In the genomic region with DNA sequence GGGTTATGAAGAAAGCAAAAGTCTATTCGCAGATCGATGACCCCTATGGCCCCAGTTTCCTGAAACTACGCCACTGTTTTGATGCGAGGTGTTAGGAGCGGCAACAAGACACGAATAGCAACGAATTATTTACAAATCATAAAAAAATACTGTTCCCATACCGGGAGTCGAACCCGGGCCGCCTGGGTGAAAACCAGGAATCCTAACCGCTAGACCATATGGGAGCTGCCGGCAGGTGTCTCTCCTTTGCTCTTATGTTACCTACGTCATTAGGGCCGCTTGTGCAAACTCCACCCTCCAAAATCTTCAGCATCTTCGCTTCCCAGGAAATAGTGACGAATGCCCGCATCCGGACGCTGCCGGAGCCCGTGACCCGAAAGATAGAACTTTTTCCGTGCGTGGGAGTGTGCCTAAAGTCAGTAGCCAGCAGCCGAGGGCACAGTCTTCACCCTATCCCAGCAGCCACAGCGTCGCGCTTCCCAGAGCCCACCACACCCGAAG, we compare ENCODE assay signal across 8 mouse cellular contexts. TPM values are rescaled to one million over a fixed set of nuclear protein-coding genes. Genes with fewer than 3 reads are reported as not detected.
DNase-seq lines count a peak whose midpoint lies in the region; ATAC-seq and TF ChIP-seq lines count a peak whose summit lies in the region.

No protein-coding gene starts in this region.

- no peak for TF ChIP-seq POLR2A in liver, adult 2 months (IDR thresholded peaks at IDR 0.05; ENCODE audit: extremely low read depth, insufficient read depth, low read length)

- H3K79me2 ChIP-seq in liver, adult 2 months (ENCODE audit: control insufficient read depth, insufficient read depth, low read length), result no peaks in the 10 kb centered on the region

- H3K9ac ChIP-seq in heart, embryonic 12.5 days, result peak overlapping the region; percentile 67
- peak overlapping the region; percentile 63 for H3K9ac ChIP-seq in kidney, postnatal 0 days (ENCODE audit: low read depth, low read length)
- H3K9ac ChIP-seq in liver, adult 2 months (ENCODE audit: low read depth, low read length), result peak overlapping the region; percentile 12; the same call in 1 of the 2 replicates

- ATAC-seq in heart, embryonic 12.5 days (ENCODE audit: insufficient number of reproducible peaks, low FRiP score), result peak; percentile 19
- ATAC-seq in kidney, postnatal 0 days (replicated peaks; ENCODE audit: low FRiP score, low read depth), result peak; percentile 3
- peak; percentile 11 for ATAC-seq in monocyte, adult 5-6 weeks (replicated peaks; ENCODE audit: insufficient number of reproducible peaks, low FRiP score, low TSS enrichment, poor library complexity, severe bottlenecking)

- peak overlapping the region; percentile 76 for H3K27ac ChIP-seq in heart, embryonic 12.5 days (ENCODE audit: poor library complexity, severe bottlenecking)
- peak overlapping the region; percentile 86 for H3K27ac ChIP-seq in kidney, postnatal 0 days
- peak overlapping the region; percentile 5; the same call in 1 of the 2 replicates for H3K27ac ChIP-seq in liver, adult 2 months (replicated peaks; ENCODE audit: insufficient read depth, low read depth, low read length)

- DNase-seq in CD4-positive helper T cell, adult 2 months (ENCODE audit: low read depth, low spot score), result peak; percentile 94
- DNase-seq in brain, embryonic 18.5 days (ENCODE audit: low read depth, low spot score), result peak; percentile 83
- peak; percentile 92 for DNase-seq in kidney, postnatal 0 days (ENCODE audit: low spot score)
- DNase-seq in liver, adult 2 months (ENCODE audit: extremely low read depth, low read depth, low spot score), result peak; percentile 79
- DNase-seq in spleen, postnatal 36 days (ENCODE audit: low spot score in 2 of 2), result peak; percentile 79 to 84

- peaks cover 28% of the 10 kb centered on the region for H3K9me3 ChIP-seq in erythroblast, embryonic 14.5 days (ENCODE audit: control insufficient read depth, low read length)
- H3K9me3 ChIP-seq in heart, embryonic 12.5 days (replicated peaks), result peaks cover 26% of the 10 kb centered on the region
- peaks cover 20% of the 10 kb centered on the region for H3K9me3 ChIP-seq in kidney, postnatal 0 days (replicated peaks; ENCODE audit: low read length)

- WGBS in heart, embryonic 12.5 days, result under 1% methylated on average over 30 of the region's 30 CpGs
- WGBS in kidney, postnatal 0 days, result under 1% methylated on average over 30 of the region's 30 CpGs
- WGBS in liver, adult 2 months, result under 1% methylated on average over 30 of the region's 30 CpGs

- H3K27me3 ChIP-seq in erythroblast, embryonic 14.5 days (ENCODE audit: control insufficient read depth), result no peaks in the 10 kb centered on the region; the same call in 1 of the 2 replicates
- H3K27me3 ChIP-seq in heart, embryonic 12.5 days (replicated peaks), result no peaks in the 10 kb centered on the region
- H3K27me3 ChIP-seq in kidney, postnatal 0 days (ENCODE audit: insufficient read depth, low read length), result no peaks in the 10 kb centered on the region
- H3K27me3 ChIP-seq in liver, adult 2 months (ENCODE audit: control insufficient read depth, insufficient read depth, low read length), result no peaks in the 10 kb centered on the region

- H3K4me3 ChIP-seq in erythroblast, embryonic 14.5 days (replicated peaks), result peak overlapping the region; percentile 66
- peak overlapping the region; percentile 60 for H3K4me3 ChIP-seq in heart, embryonic 12.5 days
- H3K4me3 ChIP-seq in kidney, postnatal 0 days (replicated peaks; ENCODE audit: low read depth, low read length), result peak overlapping the region; percentile 63
- peak overlapping the region; percentile 52 for H3K4me3 ChIP-seq in liver, adult 2 months (ENCODE audit: insufficient read depth, low read depth, low read length)

- peaks cover 5% of the 10 kb centered on the region for H3K36me3 ChIP-seq in erythroblast, embryonic 14.5 days (ENCODE audit: control insufficient read depth)
- H3K36me3 ChIP-seq in heart, embryonic 12.5 days, result peaks cover 36% of the 10 kb centered on the region
- no peaks in the 10 kb centered on the region for H3K36me3 ChIP-seq in kidney, postnatal 0 days (ENCODE audit: insufficient read depth, low read length)
- no peaks in the 10 kb centered on the region for H3K36me3 ChIP-seq in liver, adult 2 months (ENCODE audit: control insufficient read depth, insufficient read depth, low read length)

- peaks cover 40% of the 10 kb centered on the region for H3K4me1 ChIP-seq in erythroblast, embryonic 14.5 days (ENCODE audit: control insufficient read depth)
- peaks cover 8% of the 10 kb centered on the region for H3K4me1 ChIP-seq in heart, embryonic 12.5 days (replicated peaks)
- peaks cover 9% of the 10 kb centered on the region; the same call in 1 of the 2 replicates for H3K4me1 ChIP-seq in kidney, postnatal 0 days (replicated peaks; ENCODE audit: insufficient read depth, low read length)
- H3K4me1 ChIP-seq in liver, adult 2 months (ENCODE audit: control insufficient read depth, insufficient read depth, low read length), result peaks cover 4% of the 10 kb centered on the region; the same call in 1 of the 2 replicates

- peak overlapping the region; percentile 61 for H3K4me2 ChIP-seq in heart, embryonic 12.5 days
- peak overlapping the region; percentile 69 for H3K4me2 ChIP-seq in kidney, postnatal 0 days (ENCODE audit: low read length)

- peak; percentile 19; the same call in 1 of the 2 replicates for TF ChIP-seq CTCF in kidney, postnatal 0 days (IDR thresholded peaks at IDR 0.05; ENCODE audit: low read depth)
- no peak for TF ChIP-seq CTCF in liver, adult 2 months (IDR thresholded peaks at IDR 0.05; ENCODE audit: low read depth, low read length)

RNA-seq across cellular contexts. Expression of gene Ccdc115, which starts 4.8 kb away (rescaled TPM):
- 0.81 and 1.2 TPM in 2 replicates for polyA plus RNA-seq in erythroblast, embryonic 14.5 days (2012)
- 45.9 and 46.6 TPM in 2 replicates for polyA plus RNA-seq in heart, embryonic 12.5 days (2016; fragmentation: Nextera tagmentation; extraction: Ambion mirVana)
- polyA plus RNA-seq in kidney, postnatal 0 days (2015; fragmentation: Nextera tagmentation; extraction: Ambion mirVana), result 42.7 and 42.8 TPM in 2 replicates
- 12.1 and 13.5 TPM in 2 replicates for total RNA-seq in liver, adult 2 months (2014; rRNA removed)
- polyA plus RNA-seq in liver, adult 2 months (2012; rRNA removed), result 10.7 and 12.9 TPM in 2 replicates
- total RNA-seq in monocyte, adult 5-6 weeks (2017), result 37.3 to 46.3 TPM (median 43.2 TPM) in 3 replicates

RNA-seq across cellular contexts. Expression of gene Imp4, which starts 4.9 kb away (rescaled TPM):
- polyA plus RNA-seq in erythroblast, embryonic 14.5 days (2012), result 2.2 and 2.8 TPM in 2 replicates
- polyA plus RNA-seq in heart, embryonic 12.5 days (2016; fragmentation: Nextera tagmentation; extraction: Ambion mirVana), result 65.9 and 74.8 TPM in 2 replicates
- polyA plus RNA-seq in kidney, postnatal 0 days (2015; fragmentation: Nextera tagmentation; extraction: Ambion mirVana), result 74.9 and 80.9 TPM in 2 replicates
- 11.2 and 17.0 TPM in 2 replicates for total RNA-seq in liver, adult 2 months (2014; rRNA removed)
- 32.1 and 36.2 TPM in 2 replicates for polyA plus RNA-seq in liver, adult 2 months (2012; rRNA removed)
- 20.7 to 25.3 TPM (median 24.1 TPM) in 3 replicates for total RNA-seq in monocyte, adult 5-6 weeks (2017)

RNA-seq across cellular contexts. Expression of gene Ptpn18, which starts 24.9 kb away (rescaled TPM):
- 1.4 and 1.5 TPM in 2 replicates for polyA plus RNA-seq in erythroblast, embryonic 14.5 days (2012)
- 10.4 and 10.8 TPM in 2 replicates for polyA plus RNA-seq in heart, embryonic 12.5 days (2016; fragmentation: Nextera tagmentation; extraction: Ambion mirVana)
- polyA plus RNA-seq in kidney, postnatal 0 days (2015; fragmentation: Nextera tagmentation; extraction: Ambion mirVana), result 29.0 and 33.9 TPM in 2 replicates
- 9.6 and 9.9 TPM in 2 replicates for total RNA-seq in liver, adult 2 months (2014; rRNA removed)
- polyA plus RNA-seq in liver, adult 2 months (2012; rRNA removed), result 13.5 and 25.4 TPM in 2 replicates
- 254 to 418 TPM (median 327 TPM) in 3 replicates for total RNA-seq in monocyte, adult 5-6 weeks (2017)

Comparison
In these comparisons a context has a peak if more than half of its experiments do, and no peak if none do; other contexts are left out.
1. Peak in every context shown above with its lines: DNase-seq, ATAC-seq, H3K4me3 ChIP-seq and H3K27ac ChIP-seq.
2. H3K27ac ChIP-seq: peak in every context shown above with its lines; median percentile 86 in kidney, postnatal 0 days; 76 in heart, embryonic 12.5 days; 5 in liver, adult 2 months.
3. H3K9ac ChIP-seq: peak in every context shown above with its lines; median percentile 67 in heart, embryonic 12.5 days; 63 in kidney, postnatal 0 days; 12 in liver, adult 2 months.